Mouse (Mus musculus): ENCODE results near the gene Pard6a. TPM values are rescaled to one million over a fixed set of nuclear protein-coding genes. Genes with fewer than 3 reads are reported as not detected.
A peak's percentile ranks its signal among the peaks of the same experiment; 100 is the strongest.

Pard6a gene
- polyA plus RNA-seq, 1 experiment from 2014 or later, result 18.0 TPM

GRCm38 (mm10) chr8:105709317-105709716 lies 8.4 kb downstream of the Pard6a start:
- Histone ChIP-seq H3K4me1 (ENCODE audit: insufficient read depth, low read length) (peaks cover 14% of the 10 kb centered on the region), H3K36me3 (ENCODE audit: insufficient read depth, low read length) (peaks cover 2% of the 10 kb centered on the region; the same call in 1 of the 2 replicates), H3K4me2 (replicated peaks; ENCODE audit: low read depth, low read length) (no peak overlapping the region), H3K27ac (ENCODE audit: low read length) (no peak overlapping the region), H3K27me3 (ENCODE audit: insufficient read depth, low read length) (no peaks in the 10 kb centered on the region), H3K9me3 (ENCODE audit: low read length) (no peaks in the 10 kb centered on the region), H3K9ac (replicated peaks; ENCODE audit: low read length) (no peak overlapping the region), H3K4me3 (ENCODE audit: low read length) (no peak overlapping the region)
- 77% methylated on average over 14 of the region's 14 CpGs for WGBS
- ATAC-seq (ENCODE audit: low FRiP score, low TSS enrichment), result no peak

GRCm38 (mm10) chr8:105712286-105712685 lies 11.3 kb downstream of the Pard6a start:
- Histone ChIP-seq H3K9ac (replicated peaks; ENCODE audit: low read length) (no peak overlapping the region), H3K27ac (ENCODE audit: low read length) (no peak overlapping the region), H3K9me3 (ENCODE audit: low read length) (no peaks in the 10 kb centered on the region), H3K36me3 (ENCODE audit: insufficient read depth, low read length) (peaks cover 7% of the 10 kb centered on the region; the same call in 1 of the 2 replicates), H3K4me1 (ENCODE audit: insufficient read depth, low read length) (peaks cover 2% of the 10 kb centered on the region), H3K27me3 (ENCODE audit: insufficient read depth, low read length) (no peaks in the 10 kb centered on the region), H3K4me2 (replicated peaks; ENCODE audit: low read depth, low read length) (no peak overlapping the region), H3K4me3 (ENCODE audit: low read length) (no peak overlapping the region)
- 72% methylated on average over 3 of the region's 3 CpGs for WGBS
- ATAC-seq (ENCODE audit: low FRiP score, low TSS enrichment), result no peak

- Histone ChIP-seq H3K36me3 (ENCODE audit: insufficient read depth, low read length) (peaks cover 8% of the 10 kb centered on the region; the same call in 1 of the 2 replicates), H3K4me3 (ENCODE audit: low read length) (no peak overlapping the region), H3K9ac (replicated peaks; ENCODE audit: low read length) (no peak overlapping the region), H3K4me2 (replicated peaks; ENCODE audit: low read depth, low read length) (no peak overlapping the region), H3K4me1 (ENCODE audit: insufficient read depth, low read length) (no peaks in the 10 kb centered on the region), H3K27ac (ENCODE audit: low read length) (peak overlapping the region; percentile 57; the same call in 1 of the 2 replicates), H3K27me3 (ENCODE audit: insufficient read depth, low read length) (no peaks in the 10 kb centered on the region), H3K9me3 (ENCODE audit: low read length) (no peaks in the 10 kb centered on the region)
- 8% methylated on average over 3 of the region's 3 CpGs for WGBS
- peak; percentile 56 for ATAC-seq (ENCODE audit: low FRiP score, low TSS enrichment)
These were observed 13.2 kb downstream of the Pard6a start for GRCm38 (mm10) chr8:105714139-105714538.

GRCm38 (mm10) chr8:105715042-105715441 lies 14.1 kb downstream of the Pard6a start:
- H3K27me3 ChIP-seq (ENCODE audit: insufficient read depth, low read length), result no peaks in the 10 kb centered on the region
- WGBS, result 65% methylated on average over 6 of the region's 6 CpGs
- no peaks in the 10 kb centered on the region for H3K4me1 ChIP-seq (ENCODE audit: insufficient read depth, low read length)
- no peak for ATAC-seq (ENCODE audit: low FRiP score, low TSS enrichment)
- H3K27ac ChIP-seq (ENCODE audit: low read length), result peak overlapping the region; percentile 57; the same call in 1 of the 2 replicates
- H3K4me3 ChIP-seq (ENCODE audit: low read length), result no peak overlapping the region
- H3K9ac ChIP-seq (replicated peaks; ENCODE audit: low read length), result no peak overlapping the region
- H3K9me3 ChIP-seq (ENCODE audit: low read length), result no peaks in the 10 kb centered on the region
- peaks cover 8% of the 10 kb centered on the region; the same call in 1 of the 2 replicates for H3K36me3 ChIP-seq (ENCODE audit: insufficient read depth, low read length)
- no peak overlapping the region for H3K4me2 ChIP-seq (replicated peaks; ENCODE audit: low read depth, low read length)

- no peak overlapping the region for H3K4me2 ChIP-seq (replicated peaks; ENCODE audit: low read depth, low read length)
- no peak for ATAC-seq (ENCODE audit: low FRiP score, low TSS enrichment)
- no peak overlapping the region for H3K9ac ChIP-seq (replicated peaks; ENCODE audit: low read length)
- H3K27ac ChIP-seq (ENCODE audit: low read length), result no peak overlapping the region
- H3K4me3 ChIP-seq (ENCODE audit: low read length), result no peak overlapping the region
- H3K4me1 ChIP-seq (ENCODE audit: insufficient read depth, low read length), result no peaks in the 10 kb centered on the region
- H3K27me3 ChIP-seq (ENCODE audit: insufficient read depth, low read length), result no peaks in the 10 kb centered on the region
- no peaks in the 10 kb centered on the region for H3K9me3 ChIP-seq (ENCODE audit: low read length)
- WGBS, result 95% methylated on average over 15 of the region's 15 CpGs
- H3K36me3 ChIP-seq (ENCODE audit: insufficient read depth, low read length), result peaks cover 8% of the 10 kb centered on the region; the same call in 1 of the 2 replicates
These were observed 15.5 kb downstream of the Pard6a start for GRCm38 (mm10) chr8:105716302-105716945.

GRCm38 (mm10) chr8:105719637-105720036 lies 18.7 kb downstream of the Pard6a start:
- H3K4me3 ChIP-seq (ENCODE audit: low read length), result no peak overlapping the region
- no peak overlapping the region for H3K27ac ChIP-seq (ENCODE audit: low read length)
- peaks cover 12% of the 10 kb centered on the region; the same call in 1 of the 2 replicates for H3K36me3 ChIP-seq (ENCODE audit: insufficient read depth, low read length)
- WGBS, result 85% methylated on average over 4 of the region's 4 CpGs
- H3K4me2 ChIP-seq (replicated peaks; ENCODE audit: low read depth, low read length), result no peak overlapping the region
- no peak overlapping the region for H3K9ac ChIP-seq (replicated peaks; ENCODE audit: low read length)
- no peak for ATAC-seq (ENCODE audit: low FRiP score, low TSS enrichment)
- no peaks in the 10 kb centered on the region for H3K27me3 ChIP-seq (ENCODE audit: insufficient read depth, low read length)
- no peaks in the 10 kb centered on the region for H3K4me1 ChIP-seq (ENCODE audit: insufficient read depth, low read length)
- H3K9me3 ChIP-seq (ENCODE audit: low read length), result no peaks in the 10 kb centered on the region

- WGBS, result 94% methylated on average over 9 of the region's 9 CpGs
- no peak overlapping the region for H3K4me3 ChIP-seq (ENCODE audit: low read length)
- H3K9me3 ChIP-seq (ENCODE audit: low read length), result no peaks in the 10 kb centered on the region
- H3K27me3 ChIP-seq (ENCODE audit: insufficient read depth, low read length), result no peaks in the 10 kb centered on the region
- peaks cover 16% of the 10 kb centered on the region for H3K36me3 ChIP-seq (ENCODE audit: insufficient read depth, low read length)
- no peaks in the 10 kb centered on the region for H3K4me1 ChIP-seq (ENCODE audit: insufficient read depth, low read length)
- no peak for ATAC-seq (ENCODE audit: low FRiP score, low TSS enrichment)
- H3K9ac ChIP-seq (replicated peaks; ENCODE audit: low read length), result no peak overlapping the region
- no peak overlapping the region for H3K27ac ChIP-seq (ENCODE audit: low read length)
- no peak overlapping the region for H3K4me2 ChIP-seq (replicated peaks; ENCODE audit: low read depth, low read length)
These were observed 21.9 kb downstream of the Pard6a start for GRCm38 (mm10) chr8:105722861-105723260.

- H3K27me3 ChIP-seq (ENCODE audit: insufficient read depth, low read length), result no peaks in the 10 kb centered on the region
These were observed 24.8 kb downstream of the Pard6a start for GRCm38 (mm10) chr8:105725726-105726125.

GRCm38 (mm10) chr8:105727397-105728124 lies 26.6 kb downstream of the Pard6a start:
- Histone ChIP-seq H3K4me1 (ENCODE audit: insufficient read depth, low read length) (no peaks in the 10 kb centered on the region), H3K9ac (replicated peaks; ENCODE audit: low read length) (no peak overlapping the region), H3K4me3 (ENCODE audit: low read length) (no peak overlapping the region), H3K27me3 (ENCODE audit: insufficient read depth, low read length) (no peaks in the 10 kb centered on the region), H3K36me3 (ENCODE audit: insufficient read depth, low read length) (peaks cover 20% of the 10 kb centered on the region), H3K27ac (ENCODE audit: low read length) (peak overlapping the region; percentile 59), H3K9me3 (ENCODE audit: low read length) (no peaks in the 10 kb centered on the region), H3K4me2 (replicated peaks; ENCODE audit: low read depth, low read length) (no peak overlapping the region)
- peak; percentile 84 for ATAC-seq (ENCODE audit: low FRiP score, low TSS enrichment)
- 69% methylated on average over 18 of the region's 18 CpGs for WGBS

More at GRCm38 (mm10) chr8:105725726-105726125, 24.8 kb downstream of the Pard6a start:
- Histone ChIP-seq H3K4me3 (ENCODE audit: low read length) (no peak overlapping the region), H3K4me2 (replicated peaks; ENCODE audit: low read depth, low read length) (no peak overlapping the region), H3K36me3 (ENCODE audit: insufficient read depth, low read length) (peaks cover 20% of the 10 kb centered on the region), H3K4me1 (ENCODE audit: insufficient read depth, low read length) (no peaks in the 10 kb centered on the region), H3K9ac (replicated peaks; ENCODE audit: low read length) (no peak overlapping the region), H3K9me3 (ENCODE audit: low read length) (no peaks in the 10 kb centered on the region), H3K27ac (ENCODE audit: low read length) (no peak overlapping the region)
- 80% methylated on average over 5 of the region's 5 CpGs for WGBS
- no peak for ATAC-seq (ENCODE audit: low FRiP score, low TSS enrichment)

- WGBS, result 75% methylated on average over 5 of the region's 5 CpGs
These were observed 31.2 kb downstream of the Pard6a start for GRCm38 (mm10) chr8:105732186-105732585.

More at GRCm38 (mm10) chr8:105732186-105732585, 31.2 kb downstream of the Pard6a start:
- H3K4me1 ChIP-seq (ENCODE audit: insufficient read depth, low read length), result no peaks in the 10 kb centered on the region
- H3K4me3 ChIP-seq (ENCODE audit: low read length), result no peak overlapping the region
- H3K4me2 ChIP-seq (replicated peaks; ENCODE audit: low read depth, low read length), result no peak overlapping the region
- H3K36me3 ChIP-seq (ENCODE audit: insufficient read depth, low read length), result peaks cover 10% of the 10 kb centered on the region; the same call in 1 of the 2 replicates
- ATAC-seq (ENCODE audit: low FRiP score, low TSS enrichment), result no peak
- no peaks in the 10 kb centered on the region for H3K27me3 ChIP-seq (ENCODE audit: insufficient read depth, low read length)
- no peaks in the 10 kb centered on the region for H3K9me3 ChIP-seq (ENCODE audit: low read length)
- H3K9ac ChIP-seq (replicated peaks; ENCODE audit: low read length), result no peak overlapping the region
- H3K27ac ChIP-seq (ENCODE audit: low read length), result no peak overlapping the region

Measured in kidney, embryonic 16.5 days (tissue).